25 mouse cellular contexts compared by ENCODE assay signal in genomic region chr13:92330621-92331020, GRCm38 (mm10). TPM values are rescaled to one million over a fixed set of nuclear protein-coding genes. Genes with fewer than 3 reads are reported as not detected.
DNase-seq lines count a peak whose midpoint lies in the region; ATAC-seq and TF ChIP-seq lines count a peak whose summit lies in the region.
"Had no signal": no experiment of that assay in that cellular context is flagged by ENCODE, and none has a peak within 500 bp of the region (broad histone marks: within the 10 kb centered on the region; RNA-seq: fewer than 3 reads in every experiment).

No protein-coding gene starts in this region.

- no peak for TF ChIP-seq RAD21 in CH12.LX (IDR thresholded peaks at IDR 0.05; ENCODE audit: low read depth, low read length)

- no peak for ATAC-seq in hindbrain, postnatal 0 days
- ATAC-seq: activated CD4-positive, CD25-positive, alpha-beta regulatory T cell, adult 4 months; CD4-positive, CD25-positive, alpha-beta regulatory T cell, adult 4 months; Patski had no signal

- H3K9ac ChIP-seq in CH12.LX (ENCODE audit: insufficient read depth, low read depth) (no peak overlapping the region), ES-E14 (ENCODE audit: insufficient read depth, low read depth, low read length, poor library complexity, severe bottlenecking) (no peak overlapping the region)
- no peak overlapping the region for H3K9ac ChIP-seq in hindbrain, postnatal 0 days (replicated peaks; ENCODE audit: low read length)

- in situ Hi-C loops in CH12.LX (cut with MboI; ENCODE audit: low pct_ligation_motif_present, low pct_unique_long_range_greater_than_20kb, low sequenced_read_pairs) (loop anchor here (25.0 kb wide), 1 partner anchor 418 kb away; no protein-coding TSS in a partner anchor), ES-E14 (cut with MboI; ENCODE audit: low sequenced_read_pairs in 2 of 2, unreplicated experiment in 2 of 2) (no loop called here)

- H3K4me3 ChIP-seq in CH12.LX (replicated peaks in 1 of 3; ENCODE audit: low read depth in 2 of 3, low read length in 2 of 3, poor library complexity in 1 of 3), result no peak overlapping the region
- H3K4me3 ChIP-seq in ES-E14 (ENCODE audit: insufficient read depth in 1 of 2, low read depth in 1 of 2, low read length in 2 of 2, poor library complexity in 1 of 2, severe bottlenecking in 1 of 2), result no peak overlapping the region
- H3K4me3 ChIP-seq in hindbrain, postnatal 0 days (ENCODE audit: low read length), result no peak overlapping the region

- H3K4me2 ChIP-seq in CH12.LX (ENCODE audit: insufficient read depth, low read depth, poor library complexity, severe bottlenecking), result no peak overlapping the region
- no peak overlapping the region for H3K4me2 ChIP-seq in hindbrain, postnatal 0 days (ENCODE audit: low read depth, low read length)

- H3K36me3 ChIP-seq in CH12.LX (replicated peaks in 1 of 2; ENCODE audit: control insufficient read depth in 1 of 2, insufficient read depth in 1 of 2, low read length in 1 of 2), result peaks cover 0 to 57% of the 10 kb centered on the region in 2 experiments
- H3K36me3 ChIP-seq in ES-E14 (ENCODE audit: control insufficient read depth, insufficient read depth, low read length, poor library complexity, severe bottlenecking), result peaks cover 8% of the 10 kb centered on the region; the same call in 1 of the 2 replicates
- no peaks in the 10 kb centered on the region for H3K36me3 ChIP-seq in hindbrain, postnatal 0 days (ENCODE audit: insufficient read depth, low read length)

- H3K27ac ChIP-seq in CH12.LX (ENCODE audit: insufficient read depth, low read depth) (no peak overlapping the region), ES-E14 (ENCODE audit: insufficient read depth, low read depth, low read length, poor library complexity, severe bottlenecking) (no peak overlapping the region)
- no peak overlapping the region for H3K27ac ChIP-seq in hindbrain, postnatal 0 days

- no peak for TF ChIP-seq POLR2A in CH12.LX (IDR thresholded peaks at IDR 0.05; ENCODE audit: low read depth, low read length)

- dilution Hi-C loops in CH12.LX (cut with MboI; ENCODE audit: extremely low pct_ligation_motif_present, extremely low pct_unique_long_range_greater_than_20kb, low sequenced_read_pairs), result no loop called here

- TF ChIP-seq EP300 in CH12.LX (IDR thresholded peaks at IDR 0.05; ENCODE audit: low read length), result no peak

- H3K9me3 ChIP-seq in CH12.LX (replicated peaks; ENCODE audit: low read length) (no peaks in the 10 kb centered on the region), ES-E14 (ENCODE audit: control insufficient read depth, insufficient read depth, low read depth, low read length) (no peaks in the 10 kb centered on the region)
- H3K9me3 ChIP-seq in hindbrain, postnatal 0 days (ENCODE audit: low read length), result no peaks in the 10 kb centered on the region
- H3K9me3 ChIP-seq: G1E had no signal

- H3K79me2 ChIP-seq in CH12.LX (replicated peaks; ENCODE audit: control insufficient read depth, extremely low read depth, insufficient read depth, poor library complexity, severe bottlenecking), result no peaks in the 10 kb centered on the region

- H3K4me1 ChIP-seq in CH12.LX (ENCODE audit: control insufficient read depth in 1 of 2, insufficient read depth in 2 of 2), result peaks cover 4 to 22% of the 10 kb centered on the region in 2 experiments; a peak in 2 of 4 replicates
- H3K4me1 ChIP-seq in ES-E14 (ENCODE audit: control insufficient read depth in 2 of 2, insufficient read depth in 2 of 2, low read length in 2 of 2, poor library complexity in 1 of 2), result peaks cover 2 to 12% of the 10 kb centered on the region in 2 experiments; a peak in 2 of 4 replicates
- no peaks in the 10 kb centered on the region for H3K4me1 ChIP-seq in hindbrain, postnatal 0 days (ENCODE audit: insufficient read depth, low read length)

- TF ChIP-seq CTCF in CH12.LX (conservative IDR thresholded peaks at IDR 0.05 in 1 of 2, IDR thresholded peaks at IDR 0.05 in 1 of 2; ENCODE audit: low read depth in 2 of 2, low read length in 2 of 2), result no peak
- TF ChIP-seq CTCF in hindbrain, postnatal 0 days (IDR thresholded peaks at IDR 0.05; ENCODE audit: low read depth), result no peak

- DNase-seq in CH12.LX (ENCODE audit: extremely low read depth) (no peak), ES-E14 (ENCODE audit: low read depth, low spot score) (no peak), MN1 (ENCODE audit: low spot score) (no peak)
- no peak for DNase-seq in hindbrain, postnatal 0 days (ENCODE audit: low spot score)
- DNase-seq: adrenal gland, adult 2 months; adrenal gland, adult 8-10 months; adrenal gland, postnatal 10 days; adrenal gland, postnatal 14 days; adrenal gland, postnatal 25 days; adrenal gland, postnatal 36 days; B cell, adult 2 months; cerebellum, adult 11 months; cerebellum, adult 11-12 months; cerebellum, adult 18-20 months; cerebellum, adult 2 months; cerebellum, adult 8-10 months; cerebellum, adult 9-10 months had no signal

- WGBS in hindbrain, postnatal 0 days, result 94% methylated on average over 3 of the region's 3 CpGs

- no peaks in the 10 kb centered on the region for H3K27me3 ChIP-seq in CH12.LX (replicated peaks)
- no peaks in the 10 kb centered on the region for H3K27me3 ChIP-seq in hindbrain, postnatal 0 days (ENCODE audit: insufficient read depth, low read length)
- H3K27me3 ChIP-seq: Patski had no signal

TF ChIP-seq in CH12.LX, 34 proteins besides CTCF, POLR2A, EP300 and RAD21:
- TF ChIP-seq MAFK (IDR thresholded peaks at IDR 0.05; ENCODE audit: insufficient replicate concordance, low read length), result peak; percentile 73; the same call in 1 of the 2 replicates
- no peak for TF ChIP-seq ELF1 (IDR thresholded peaks at IDR 0.05; ENCODE audit: low read depth, low read length)

TF ChIP-seq in ES-E14, 5 proteins besides CTCF, POLR2A, EP300 and RAD21:
- TF ChIP-seq ZNF384 (IDR thresholded peaks at IDR 0.05; ENCODE audit: low read depth, low read length) (no peak), MAFK (IDR thresholded peaks at IDR 0.05; ENCODE audit: insufficient read depth, low read depth, low read length) (peak; percentile 56; the same call in 1 of the 2 replicates)
TF ChIP-seq in ES-E14: peak in this region for 1.

RNA-seq across cellular contexts. Expression of gene Dhfr, which starts 23.9 kb away (rescaled TPM):
- total RNA-seq in CH12.LX (2012; rRNA removed), result 13.6 and 19.6 TPM in 2 replicates
- total RNA-seq in CH12.LX (2014; rRNA removed), result 47.0 and 52.0 TPM in 2 replicates
- polyA plus RNA-seq in CH12.LX (2012; ENCODE audit: insufficient read length, low read depth), result 23.8 and 24.1 TPM in 2 replicates
- 8.6 and 15.7 TPM in 2 replicates for total RNA-seq in ES-E14 (2012; rRNA removed)
- total RNA-seq in hindbrain, postnatal 0 days (2014; rRNA removed), result 4.1 and 4.3 TPM in 2 replicates
- polyA plus RNA-seq in hindbrain, postnatal 0 days (2015; fragmentation: Nextera tagmentation; extraction: Ambion mirVana), result 4.5 and 5.3 TPM in 2 replicates

RNA-seq across cellular contexts. Expression of gene Msh3, which starts 24.2 kb away (rescaled TPM):
- total RNA-seq in CH12.LX (2012; rRNA removed) (13.7 and 15.4 TPM in 2 replicates), CH12.LX (2014; rRNA removed) (26.9 and 27.0 TPM in 2 replicates), ES-E14 (2012; rRNA removed) (32.8 and 33.0 TPM in 2 replicates)
- 18.3 and 21.3 TPM in 2 replicates for polyA plus RNA-seq in CH12.LX (2012; ENCODE audit: insufficient read length, low read depth)
- total RNA-seq in hindbrain, postnatal 0 days (2014; rRNA removed), result 14.4 and 15.0 TPM in 2 replicates
- polyA plus RNA-seq in hindbrain, postnatal 0 days (2015; fragmentation: Nextera tagmentation; extraction: Ambion mirVana), result 21.1 and 21.9 TPM in 2 replicates

RNA-seq across cellular contexts. Expression of gene Gm20379, which starts 24.8 kb away (rescaled TPM):
- total RNA-seq in CH12.LX (2012; rRNA removed) (not detected in 2 replicates), CH12.LX (2014; rRNA removed) (not detected in 2 replicates), ES-E14 (2012; rRNA removed) (0.21 and 0.22 TPM in 2 replicates)
- polyA plus RNA-seq in CH12.LX (2012; ENCODE audit: insufficient read length, low read depth), result 7.4 and 11.7 TPM in 2 replicates
- not detected in 2 replicates for total RNA-seq in hindbrain, postnatal 0 days (2014; rRNA removed)
- 0.73 and 0.83 TPM in 2 replicates for polyA plus RNA-seq in hindbrain, postnatal 0 days (2015; fragmentation: Nextera tagmentation; extraction: Ambion mirVana)
- total RNA-seq: adrenal gland, adult 18-20 months; adrenal gland, adult 2 months; adrenal gland, adult 8-10 months; adrenal gland, postnatal 10 days; adrenal gland, postnatal 14 days; adrenal gland, postnatal 25 days; adrenal gland, postnatal 36 days; adrenal gland, postnatal 4 days; G1E; MEL had no signal
- polyA plus RNA-seq: adrenal gland, adult 2 months; brain, embryonic 14.5 days; cerebellum, adult 2 months; G1E; Patski had no signal
